Mouse (Mus musculus) embryonic facial prominence, embryonic 12.5 days (tissue): ENCODE measurements at regions not wholly inside any gene's neighbourhood (a gene's known extent, or its start where the extent isn't known, plus 50 kb on each side); places are given as distances from the start of the nearest gene placed in this dataset.
A peak's percentile ranks its signal among the peaks of the same experiment; 100 is the strongest.
"Not testable (repeated sequence)": the region's sequence is repeated elsewhere in the genome, so short reads cannot be mapped to it uniquely, and the experiment has no call there.

Experiments used
- ATAC-seq: fragments of 200-750 bp; cut with Nextera tagmentation; 2 replicates; pipeline ENCODE4 v1.8.0; 2017; ENCODE audit not compliant: insufficient number of reproducible peaks, insufficient read depth, low FRiP score, low TSS enrichment
- H3K27ac ChIP-seq: fragments of 300-500 bp; sonication (generic); 2 replicates; pipeline ENCODE4 v1.5.1; 2016; ENCODE audit warnings: mild to moderate bottlenecking
- H3K27me3 ChIP-seq: fragments of 300-500 bp; sonication (generic); 2 replicates; pipeline ENCODE4 v1.6.1; 2016; ENCODE audit warnings: mild to moderate bottlenecking, moderate library complexity
- H3K36me3 ChIP-seq: fragments of 300-500 bp; sonication (generic); 2 replicates; pipeline ENCODE4 v1.6.1; 2016; ENCODE audit warnings: mild to moderate bottlenecking
- H3K4me1 ChIP-seq: fragments of 300-500 bp; sonication (generic); 2 replicates; pipeline ENCODE4 v1.6.1; 2016
- H3K4me2 ChIP-seq: fragments of 300-500 bp; sonication (generic); replicated peaks from 2 replicates; pipeline ENCODE4 v1.6.1; 2016; ENCODE audit warnings: mild to moderate bottlenecking, moderate library complexity
- H3K4me3 ChIP-seq: fragments of 300-500 bp; sonication (generic); 2 replicates; pipeline ENCODE4 v1.5.1; 2016; ENCODE audit warnings: mild to moderate bottlenecking
- H3K9ac ChIP-seq: fragments of 300-500 bp; sonication (generic); 2 replicates; pipeline ENCODE4 v1.6.1; 2016; ENCODE audit warnings: mild to moderate bottlenecking, moderate library complexity
- H3K9me3 ChIP-seq: fragments of 300-500 bp; sonication (generic); 2 replicates; pipeline ENCODE4 v1.6.1; 2016; ENCODE audit warnings: mild to moderate bottlenecking, moderate library complexity
- WGBS: fragments of 180-500 bp; shearing (Covaris S2); methylation state at CpG from one replicate; pipeline ENCODE4 v1.1.7; 2016; 5-methylcytosine and 5-hydroxymethylcytosine counted together

GRCm38 (mm10) chr4:4496181-4496580, 297.0 kb downstream of the Impad1 start:
- Histone ChIP-seq H3K4me1 (no peaks in the 10 kb centered on the region), H3K27me3 (no peaks in the 10 kb centered on the region), H3K4me2 (no peak overlapping the region), H3K9ac (no peak overlapping the region), H3K27ac (no peak overlapping the region), H3K36me3 (no peaks in the 10 kb centered on the region), H3K4me3 (no peak overlapping the region), H3K9me3 (no peaks in the 10 kb centered on the region)
- ATAC-seq: no peak
- 26% methylated on average over 4 of the region's 4 CpGs for WGBS

GRCm38 (mm10) chr4:4465169-4465714, 327.9 kb downstream of the Impad1 start:
- Histone ChIP-seq H3K9me3 (no peaks in the 10 kb centered on the region), H3K9ac (no peak overlapping the region), H3K4me1 (no peaks in the 10 kb centered on the region), H3K4me3 (no peak overlapping the region), H3K27ac (no peak overlapping the region), H3K4me2 (no peak overlapping the region), H3K27me3 (no peaks in the 10 kb centered on the region), H3K36me3 (no peaks in the 10 kb centered on the region)
- no peak for ATAC-seq
- 56% methylated on average over 4 of the region's 4 CpGs for WGBS

DNA sequence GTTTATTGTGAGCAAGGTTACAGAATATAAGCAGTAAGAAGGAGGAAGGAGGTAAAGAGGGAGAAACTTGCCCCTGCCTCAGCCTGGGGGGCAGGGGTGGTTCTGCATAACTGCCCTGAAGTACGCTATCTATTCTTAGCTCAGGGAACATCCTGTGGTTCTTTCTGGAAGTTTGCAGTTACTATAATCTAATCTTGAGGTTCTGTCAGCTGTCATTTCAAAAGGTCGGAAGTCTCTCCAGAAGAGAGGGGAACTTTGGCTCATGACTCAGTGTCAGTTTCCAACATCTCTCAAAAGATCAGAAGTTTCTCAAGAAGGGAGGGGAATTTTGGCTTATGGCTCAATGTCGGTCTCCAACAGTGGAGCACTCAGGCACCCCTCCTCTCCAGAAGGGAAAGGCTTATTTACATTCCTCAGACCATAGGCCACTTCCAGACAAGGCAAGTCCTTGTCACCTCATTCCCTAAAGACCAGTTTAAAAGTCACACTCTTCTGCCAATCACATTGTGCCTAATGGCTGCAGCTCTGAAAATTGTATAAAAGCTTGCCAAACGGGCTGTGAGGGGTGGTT, 328.9 kb downstream of the Impad1 start:
- no peak for ATAC-seq
- H3K27me3 ChIP-seq: no peaks in the 10 kb centered on the region

DNA sequence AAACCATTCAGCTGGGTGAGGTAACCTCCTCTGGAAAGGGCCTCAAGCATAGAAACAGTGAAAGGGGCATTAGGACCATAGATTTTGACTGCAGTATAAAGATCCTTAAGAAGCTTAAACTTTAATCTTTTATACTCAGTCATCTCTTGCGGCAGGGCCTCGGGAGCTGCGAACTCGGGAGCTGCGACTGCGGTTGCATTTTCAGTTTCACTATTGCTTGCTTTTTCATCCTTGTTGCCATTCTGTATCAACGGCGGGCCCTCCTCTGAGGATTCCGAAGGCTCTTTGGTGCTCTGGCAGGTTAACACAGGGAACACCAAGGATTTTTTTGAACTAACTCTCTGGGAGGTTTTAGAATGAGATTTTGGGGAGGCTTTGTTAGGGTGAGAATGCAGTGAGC, 333.9 kb downstream of the Impad1 start:
- H3K9me3 ChIP-seq: no peaks in the 10 kb centered on the region
- H3K36me3 ChIP-seq: no peaks in the 10 kb centered on the region
- H3K4me2 ChIP-seq: no peak overlapping the region
- no peak overlapping the region for H3K9ac ChIP-seq
- H3K27me3 ChIP-seq: no peaks in the 10 kb centered on the region
- 86% methylated on average over 9 of the region's 9 CpGs for WGBS
- peaks cover 3% of the 10 kb centered on the region; the same call in 1 of the 2 replicates for H3K4me1 ChIP-seq
- ATAC-seq: no peak
- H3K4me3 ChIP-seq: no peak overlapping the region
- H3K27ac ChIP-seq: no peak overlapping the region

More for the DNA sequence above, 328.9 kb downstream of the Impad1 start:
- H3K9ac ChIP-seq: no peak overlapping the region
- H3K36me3 ChIP-seq: no peaks in the 10 kb centered on the region
- no peaks in the 10 kb centered on the region for H3K4me1 ChIP-seq
- H3K9me3 ChIP-seq: no peaks in the 10 kb centered on the region
- no peak overlapping the region for H3K4me2 ChIP-seq
- H3K4me3 ChIP-seq: no peak overlapping the region
- H3K27ac ChIP-seq: no peak overlapping the region
- 68% methylated on average over 4 of the region's 4 CpGs for WGBS

DNA sequence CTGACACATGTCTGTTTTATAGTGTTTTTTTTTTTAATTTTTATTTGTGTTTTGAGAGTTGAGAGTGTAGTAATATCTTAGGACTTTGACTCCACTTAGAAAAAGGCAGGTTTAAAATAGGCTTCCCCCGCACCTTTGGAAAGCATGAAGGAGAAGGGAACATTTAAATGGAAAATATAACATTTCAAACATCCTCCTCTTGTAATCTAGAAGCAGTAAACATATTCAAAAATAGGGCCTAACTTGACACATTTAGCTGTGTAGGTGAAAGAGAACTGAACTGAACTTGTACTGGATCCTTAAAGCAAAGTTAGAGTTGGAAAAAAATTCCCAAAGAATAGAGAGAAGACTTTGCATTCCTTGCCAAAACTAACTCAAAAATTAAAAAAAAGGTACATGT, 343.1 kb downstream of the Impad1 start:
- H3K4me1 ChIP-seq: no peaks in the 10 kb centered on the region
- 90% methylated on average over 1 of the region's 1 CpGs for WGBS
- no peak overlapping the region for H3K4me2 ChIP-seq
- H3K36me3 ChIP-seq: no peaks in the 10 kb centered on the region
- no peak overlapping the region for H3K4me3 ChIP-seq
- H3K27ac ChIP-seq: no peak overlapping the region
- H3K9ac ChIP-seq: no peak overlapping the region
- ATAC-seq: no peak
- H3K9me3 ChIP-seq: no peaks in the 10 kb centered on the region
- no peaks in the 10 kb centered on the region for H3K27me3 ChIP-seq

DNA sequence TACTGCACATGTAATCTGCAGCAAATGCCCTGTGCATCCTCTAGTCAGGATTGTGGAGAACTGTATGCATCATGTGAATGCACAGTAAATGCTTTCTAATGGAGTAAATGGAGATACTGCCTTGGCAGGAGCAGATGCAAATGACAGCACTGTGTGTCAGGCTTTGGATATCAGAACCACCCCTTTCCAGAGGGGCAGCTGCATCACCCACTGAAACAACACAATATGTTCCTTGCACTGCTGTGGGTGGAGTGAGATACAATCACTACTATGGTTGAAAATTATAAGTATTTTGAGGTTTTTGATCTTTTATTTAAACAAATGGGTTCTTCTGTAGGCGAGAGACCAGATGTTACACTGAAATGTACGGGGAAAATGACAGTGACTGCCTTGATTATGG, 350.5 kb downstream of the Impad1 start:
- Histone ChIP-seq H3K9ac (no peak overlapping the region), H3K4me2 (no peak overlapping the region), H3K4me3 (no peak overlapping the region), H3K9me3 (no peaks in the 10 kb centered on the region), H3K36me3 (no peaks in the 10 kb centered on the region), H3K27me3 (no peaks in the 10 kb centered on the region), H3K27ac (no peak overlapping the region), H3K4me1 (no peaks in the 10 kb centered on the region)
- 88% methylated on average over 2 of the region's 2 CpGs for WGBS
- ATAC-seq: no peak

DNA sequence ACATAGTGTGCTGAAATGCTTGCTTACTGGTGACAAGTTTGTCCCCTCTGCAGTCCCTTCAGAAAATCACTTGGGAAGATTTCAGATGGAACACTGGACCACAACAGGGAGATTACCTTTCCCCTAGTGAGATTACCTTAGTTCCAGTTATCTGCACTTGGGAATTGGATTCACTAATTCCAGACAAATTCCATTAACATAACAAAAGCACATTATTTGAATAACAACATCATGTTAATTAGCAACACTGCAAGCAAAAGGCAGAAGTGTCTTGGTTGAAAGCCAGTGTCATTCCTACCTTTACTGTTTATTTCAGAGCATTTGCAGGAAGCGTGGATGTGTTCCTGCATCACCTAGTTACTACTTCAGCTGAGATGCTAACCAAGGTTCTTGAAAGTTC, 355.6 kb downstream of the Impad1 start:
- Histone ChIP-seq H3K27ac (no peak overlapping the region), H3K4me3 (no peak overlapping the region), H3K4me2 (no peak overlapping the region), H3K4me1 (no peaks in the 10 kb centered on the region), H3K9ac (no peak overlapping the region), H3K9me3 (no peaks in the 10 kb centered on the region), H3K36me3 (no peaks in the 10 kb centered on the region), H3K27me3 (no peaks in the 10 kb centered on the region)
- WGBS: 89% methylated on average over 1 of the region's 1 CpGs
- no peak for ATAC-seq

- H3K27ac ChIP-seq, H3K9ac ChIP-seq, H3K4me3 ChIP-seq, H3K9me3 ChIP-seq, H3K36me3 ChIP-seq, H3K4me1 ChIP-seq, H3K4me2 ChIP-seq, H3K27me3 ChIP-seq, ATAC-seq: not testable (repeated sequence)
- 32% methylated on average over 7 of the region's 7 CpGs for WGBS
Measured at GRCm38 (mm10) chr4:4424526-4424925, 347.2 kb upstream of the Sdr16c6 start.

- H3K36me3 ChIP-seq: no peaks in the 10 kb centered on the region
- H3K4me2 ChIP-seq: no peak overlapping the region
- ATAC-seq: no peak
- WGBS: 80% methylated on average over 2 of the region's 2 CpGs
- no peaks in the 10 kb centered on the region for H3K27me3 ChIP-seq
- H3K27ac ChIP-seq: no peak overlapping the region
- H3K4me1 ChIP-seq: no peaks in the 10 kb centered on the region
- no peak overlapping the region for H3K4me3 ChIP-seq
- no peak overlapping the region for H3K9ac ChIP-seq
- H3K9me3 ChIP-seq: no peaks in the 10 kb centered on the region
Measured at GRCm38 (mm10) chr4:4403812-4404211, 326.5 kb upstream of the Sdr16c6 start.

DNA sequence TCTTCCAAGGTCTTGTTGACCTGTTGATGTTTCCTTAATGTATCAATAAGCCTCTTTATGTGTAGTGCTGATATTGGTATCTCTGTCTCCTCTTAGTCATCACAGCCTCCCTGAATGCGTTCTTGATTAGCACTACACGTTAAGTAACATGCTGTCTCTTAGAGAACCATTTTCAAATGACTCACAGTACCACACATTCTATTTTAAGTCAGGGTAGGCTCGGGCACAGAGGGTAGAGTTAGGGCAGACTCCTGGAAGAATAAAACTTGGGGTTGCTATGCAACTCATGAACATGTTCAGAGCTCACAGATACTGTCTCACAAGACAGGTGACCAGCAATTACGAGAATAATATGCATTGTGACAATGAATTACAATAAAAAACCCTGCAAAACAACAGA, 320.1 kb upstream of the Sdr16c6 start:
- 83% methylated on average over 4 of the region's 4 CpGs for WGBS
- Histone ChIP-seq H3K27me3 (no peaks in the 10 kb centered on the region), H3K9me3 (no peaks in the 10 kb centered on the region), H3K4me3 (no peak overlapping the region), H3K9ac (no peak overlapping the region), H3K36me3 (no peaks in the 10 kb centered on the region), H3K4me1 (no peaks in the 10 kb centered on the region), H3K4me2 (no peak overlapping the region), H3K27ac (no peak overlapping the region)
- ATAC-seq: no peak

GRCm38 (mm10) chr4:4380024-4380590, 302.8 kb upstream of the Sdr16c6 start:
- H3K27ac ChIP-seq: no peak overlapping the region
- no peak overlapping the region for H3K4me2 ChIP-seq
- WGBS: 87% methylated on average over 3 of the region's 3 CpGs
- H3K9ac ChIP-seq: no peak overlapping the region
- H3K4me1 ChIP-seq: no peaks in the 10 kb centered on the region
- no peak for ATAC-seq
- no peaks in the 10 kb centered on the region for H3K9me3 ChIP-seq
- no peak overlapping the region for H3K4me3 ChIP-seq
- H3K27me3 ChIP-seq: no peaks in the 10 kb centered on the region
- no peaks in the 10 kb centered on the region for H3K36me3 ChIP-seq

- H3K4me2 ChIP-seq: no peak overlapping the region
- no peak overlapping the region for H3K4me3 ChIP-seq
- 0 out of 2 replicates have a peak overlapping the region, but pooled peaks have one; percentile 4 for H3K27ac ChIP-seq
- WGBS: 26% methylated on average over 2 of the region's 2 CpGs
- H3K27me3 ChIP-seq: no peaks in the 10 kb centered on the region
- H3K9me3 ChIP-seq: no peaks in the 10 kb centered on the region
- no peak for ATAC-seq
- H3K36me3 ChIP-seq: no peaks in the 10 kb centered on the region
- H3K4me1 ChIP-seq: peaks cover 5% of the 10 kb centered on the region; the same call in 1 of the 2 replicates
- no peak overlapping the region for H3K9ac ChIP-seq
Measured at GRCm38 (mm10) chr4:4335216-4335615, 257.9 kb upstream of the Sdr16c6 start.
